Mouse (Mus musculus) neural tube, embryonic 14.5 days (tissue): ENCODE measurements around the gene Pla2g10. TPM values are rescaled to one million over a fixed set of nuclear protein-coding genes. Genes with fewer than 3 reads are reported as not detected.
A peak's percentile ranks its signal among the peaks of the same experiment; 100 is the strongest.
"Not testable (repeated sequence)": the region's sequence is repeated elsewhere in the genome, so short reads cannot be mapped to it uniquely, and the experiment has no call there.

Experiments
- ATAC-seq: fragments of 200-750 bp; cut with Nextera tagmentation; 2 replicates; pipeline ENCODE4 v1.8.0; 2017; ENCODE audit warnings: low read depth, mild to moderate bottlenecking, moderate TSS enrichment, moderate library complexity
- H3K27ac ChIP-seq: fragments of 300-500 bp; sonication (generic); 2 replicates; pipeline ENCODE4 v1.5.1; 2014; ENCODE audit warnings: low read depth, mild to moderate bottlenecking, control low read depth, low read length, moderate library complexity, mixed read lengths
- H3K27me3 ChIP-seq: fragments of 300-500 bp; sonication (generic); 2 replicates; pipeline ENCODE4 v1.6.1; 2014; ENCODE audit warnings: low read length; ENCODE audit not compliant: control insufficient read depth, insufficient read depth
- H3K36me3 ChIP-seq: fragments of 300-500 bp; sonication (generic); 2 replicates; pipeline ENCODE4 v1.6.1; 2014; ENCODE audit warnings: low read length, mixed read lengths; ENCODE audit not compliant: control insufficient read depth, insufficient read depth
- H3K4me1 ChIP-seq: fragments of 300-500 bp; sonication (generic); 2 replicates; pipeline ENCODE4 v1.6.1; 2014; ENCODE audit warnings: low read length; ENCODE audit not compliant: control insufficient read depth, insufficient read depth
- H3K4me2 ChIP-seq: fragments of 300-500 bp; sonication (generic); 2 replicates; pipeline ENCODE4 v1.6.1; 2014; ENCODE audit warnings: mild to moderate bottlenecking, low read depth, low read length, control low read depth
- H3K4me3 ChIP-seq: fragments of 300-500 bp; sonication (generic); 2 replicates; pipeline ENCODE4 v1.5.1; 2014; ENCODE audit warnings: low read depth, low read length, control low read depth, mixed read lengths
- H3K9ac ChIP-seq: fragments of 300-500 bp; sonication (generic); replicated peaks from 2 replicates; pipeline ENCODE4 v1.6.1; 2014; ENCODE audit warnings: low read depth, mild to moderate bottlenecking, control low read depth, low read length, mixed read lengths
- H3K9me3 ChIP-seq: fragments of 300-500 bp; sonication (generic); 2 replicates; pipeline ENCODE4 v1.6.1; 2016; ENCODE audit warnings: low read length; ENCODE audit not compliant: control insufficient read depth
- WGBS: fragments of 180-500 bp; shearing (Covaris S2); extraction: QIAGEN DNeasy Blood & Tissue Kit; methylation state at CpG from one replicate; pipeline ENCODE4 v1.1.7; 2014; 5-methylcytosine and 5-hydroxymethylcytosine counted together
- polyA plus RNA-seq: library from polyadenylated mRNA; unstranded; fragments of >200 nt; fragmentation: Nextera tagmentation; extraction: Ambion mirVana; gene quantifications from 2 replicates; pipeline ENCODE4 v1.2.1, GENCODE M21; 2014

Gene Pla2g10
- polyA plus RNA-seq, 1 experiment from 2014 or later: 0.71 TPM

GRCm38 (mm10) chr16:13704676-13705075, 26.1 kb downstream of the Pla2g10 start:
- Histone ChIP-seq H3K36me3 (peaks cover 31% of the 10 kb centered on the region; the same call in 1 of the 2 replicates), H3K9ac (no peak overlapping the region), H3K27ac (no peak overlapping the region), H3K9me3 (no peaks in the 10 kb centered on the region), H3K4me2 (no peak overlapping the region), H3K4me1 (no peaks in the 10 kb centered on the region), H3K4me3 (no peak overlapping the region), H3K27me3 (no peaks in the 10 kb centered on the region)
- ATAC-seq: no peak
- 97% methylated on average over 10 of the region's 10 CpGs for WGBS

GRCm38 (mm10) chr16:13702184-13702583, 28.6 kb downstream of the Pla2g10 start:
- Histone ChIP-seq H3K4me2 (no peak overlapping the region), H3K27me3 (no peaks in the 10 kb centered on the region), H3K9ac (no peak overlapping the region), H3K9me3 (no peaks in the 10 kb centered on the region), H3K27ac (no peak overlapping the region), H3K36me3 (peaks cover 51% of the 10 kb centered on the region; the same call in 1 of the 2 replicates), H3K4me3 (no peak overlapping the region), H3K4me1 (no peaks in the 10 kb centered on the region)
- WGBS: 94% methylated on average over 7 of the region's 7 CpGs
- ATAC-seq: no peak

DNA sequence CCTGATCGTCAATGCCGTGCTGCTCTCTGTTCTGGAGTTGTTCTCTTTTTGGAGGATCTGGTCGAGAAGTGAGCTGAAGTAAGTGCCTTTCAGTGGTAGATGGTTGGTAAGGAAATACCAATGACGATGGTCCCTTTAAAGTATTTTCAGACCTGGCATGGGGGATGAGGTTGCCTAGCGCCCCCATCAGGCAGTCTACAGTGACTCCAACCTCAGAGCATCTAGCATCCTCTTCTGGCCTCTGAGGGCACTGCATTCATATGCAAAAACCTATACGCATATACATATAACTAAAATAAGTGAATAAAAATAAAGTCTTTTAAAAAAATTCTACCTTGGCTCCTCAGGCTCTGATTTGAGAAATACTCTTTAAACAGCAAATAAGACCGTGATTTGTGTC, 31.8 kb downstream of the Pla2g10 start:
- no peaks in the 10 kb centered on the region for H3K4me1 ChIP-seq
- WGBS: 88% methylated on average over 7 of the region's 7 CpGs
- no peak overlapping the region for H3K9ac ChIP-seq
- H3K36me3 ChIP-seq: peaks cover 54% of the 10 kb centered on the region; the same call in 1 of the 2 replicates
- no peaks in the 10 kb centered on the region for H3K9me3 ChIP-seq
- no peak overlapping the region for H3K27ac ChIP-seq
- ATAC-seq: no peak
- no peak overlapping the region for H3K4me2 ChIP-seq
- H3K27me3 ChIP-seq: no peaks in the 10 kb centered on the region
- no peak overlapping the region for H3K4me3 ChIP-seq

DNA sequence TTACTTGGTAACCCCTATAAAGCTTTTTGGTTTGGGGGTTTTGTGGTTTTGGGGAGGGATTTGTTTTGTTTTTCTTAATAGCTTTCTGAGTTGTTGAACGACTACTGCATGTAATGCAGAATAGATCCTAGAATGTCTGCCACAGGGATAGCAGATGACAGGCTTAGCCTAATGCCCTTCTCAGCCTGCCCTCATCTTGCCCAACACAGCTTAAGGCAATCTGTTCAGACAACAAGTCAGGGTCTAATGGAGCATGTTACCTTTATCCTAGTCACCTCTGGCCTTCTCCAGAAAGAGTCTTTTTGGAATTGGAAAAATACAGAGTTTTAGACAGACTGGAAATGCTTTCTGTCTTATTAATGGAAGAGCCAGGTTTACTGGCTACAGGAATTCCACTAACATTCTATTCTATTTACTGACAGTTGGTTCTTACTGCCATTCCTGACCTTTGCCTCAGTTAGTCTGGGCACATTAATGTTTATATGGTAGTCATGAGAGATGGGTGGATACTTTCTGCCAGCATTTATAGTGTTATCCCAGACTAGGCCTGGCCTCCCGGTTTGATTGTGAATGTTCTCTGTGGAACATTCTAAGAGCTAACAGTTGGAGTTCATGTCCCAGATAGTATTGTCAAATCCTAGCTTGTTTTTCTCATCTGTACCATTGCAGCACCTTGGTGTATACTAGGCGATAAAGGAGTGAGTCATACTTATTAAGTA, 52.0 kb downstream of the Pla2g10 start:
- ATAC-seq: no peak
- H3K9ac ChIP-seq: no peak overlapping the region
- 91% methylated on average over 3 of the region's 3 CpGs for WGBS
- H3K36me3 ChIP-seq: peaks cover 7% of the 10 kb centered on the region; the same call in 1 of the 2 replicates
- H3K27me3 ChIP-seq: no peaks in the 10 kb centered on the region
- H3K4me3 ChIP-seq: no peak overlapping the region
- H3K4me2 ChIP-seq: no peak overlapping the region
- no peak overlapping the region for H3K27ac ChIP-seq
- no peaks in the 10 kb centered on the region for H3K9me3 ChIP-seq
- no peaks in the 10 kb centered on the region for H3K4me1 ChIP-seq

DNA sequence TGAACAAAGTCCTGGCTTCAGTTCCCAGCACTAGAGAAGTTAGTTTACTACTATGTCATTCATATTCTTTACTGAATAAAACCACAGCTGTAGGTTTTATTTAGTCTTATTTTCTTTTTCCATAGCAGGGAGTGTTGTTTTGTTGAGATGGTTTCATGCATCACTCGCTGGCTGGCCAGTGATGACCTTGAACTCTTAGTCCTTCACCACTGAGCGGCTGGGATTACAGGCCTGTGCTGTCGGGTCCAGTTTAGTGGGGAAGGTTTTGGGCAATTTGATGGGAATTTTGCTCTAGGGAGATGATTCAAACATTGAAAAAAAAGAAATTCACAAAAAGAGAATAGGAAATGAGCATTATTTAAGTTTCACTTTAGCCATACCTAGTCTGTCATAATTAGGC, 56.3 kb downstream of the Pla2g10 start:
- ATAC-seq: no peak
- H3K9ac ChIP-seq: no peak overlapping the region
- WGBS: 95% methylated on average over 3 of the region's 3 CpGs
- H3K4me1 ChIP-seq: peaks cover 12% of the 10 kb centered on the region
- no peaks in the 10 kb centered on the region for H3K27me3 ChIP-seq
- no peak overlapping the region for H3K4me2 ChIP-seq
- peaks cover 7% of the 10 kb centered on the region; the same call in 1 of the 2 replicates for H3K36me3 ChIP-seq
- no peak overlapping the region for H3K4me3 ChIP-seq
- H3K27ac ChIP-seq: no peak overlapping the region
- H3K9me3 ChIP-seq: no peaks in the 10 kb centered on the region

DNA sequence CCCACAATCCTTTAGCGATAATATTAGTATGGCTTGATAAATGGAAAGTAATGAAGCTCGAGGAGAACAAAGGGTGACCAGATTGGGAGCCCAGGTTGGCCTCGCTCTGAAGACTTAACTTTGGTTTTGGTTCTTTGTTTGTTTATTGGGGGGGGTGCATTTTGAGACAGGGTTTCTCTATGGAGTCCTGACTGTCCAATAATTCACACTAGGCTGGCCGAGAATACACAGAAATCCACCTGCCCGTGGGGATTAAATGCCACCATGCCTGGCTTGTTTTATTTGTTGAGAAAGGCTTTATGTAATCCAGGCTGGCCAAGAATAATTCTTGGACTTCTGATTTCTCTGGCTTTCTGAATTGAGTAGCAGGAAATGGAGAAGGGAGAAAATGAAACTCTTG, 57.7 kb downstream of the Pla2g10 start:
- Histone ChIP-seq H3K4me1 (peaks cover 12% of the 10 kb centered on the region), H3K9ac (no peak overlapping the region), H3K27ac (no peak overlapping the region), H3K4me2 (peak overlapping the region; percentile 88; the same call in 1 of the 2 replicates), H3K36me3 (peaks cover 7% of the 10 kb centered on the region; the same call in 1 of the 2 replicates), H3K27me3 (no peaks in the 10 kb centered on the region), H3K9me3 (no peaks in the 10 kb centered on the region), H3K4me3 (peak overlapping the region; percentile 89; the same call in 1 of the 2 replicates)
- WGBS: 81% methylated on average over 5 of the region's 5 CpGs
- no peak for ATAC-seq

GRCm38 (mm10) chr16:13672386-13672898, 58.3 kb downstream of the Pla2g10 start:
- peaks cover 14% of the 10 kb centered on the region for H3K4me1 ChIP-seq
- 2% methylated on average over 20 of the region's 20 CpGs for WGBS
- no peaks in the 10 kb centered on the region for H3K27me3 ChIP-seq
- ATAC-seq: no peak
- peak overlapping the region; percentile 89 for H3K4me3 ChIP-seq
- peak overlapping the region; percentile 80 for H3K9ac ChIP-seq
- H3K36me3 ChIP-seq: peaks cover 7% of the 10 kb centered on the region; the same call in 1 of the 2 replicates
- H3K4me2 ChIP-seq: peak overlapping the region; percentile 88
- no peaks in the 10 kb centered on the region for H3K9me3 ChIP-seq
- peak overlapping the region; percentile 41; the same call in 1 of the 2 replicates for H3K27ac ChIP-seq

- Histone ChIP-seq H3K4me3 (peak within 1 kb of the TSS; percentile 89), H3K27ac (peak within 1 kb of the TSS; percentile 74), H3K27me3 (no peaks in the 10 kb centered on the region), H3K36me3 (peaks cover 2% of the 10 kb centered on the region; the same call in 1 of the 2 replicates), H3K9ac (peak within 1 kb of the TSS; percentile 80), H3K4me1 (peaks cover 18% of the 10 kb centered on the region), H3K4me2 (peak within 1 kb of the TSS; percentile 88), H3K9me3 (no peaks in the 10 kb centered on the region)
- WGBS: under 1% methylated on average over 54 of the region's 54 CpGs
- ATAC-seq: peak; percentile 94
Observed at GRCm38 (mm10) chr16:13671685-13672385, 58.9 kb downstream of the Pla2g10 start, which contains the start of the genes Bfar and 3110001I22Rik. Bfar (plus strand) TSS chr16:13671858. 3110001I22Rik (plus strand) TSS chr16:13671929.

DNA sequence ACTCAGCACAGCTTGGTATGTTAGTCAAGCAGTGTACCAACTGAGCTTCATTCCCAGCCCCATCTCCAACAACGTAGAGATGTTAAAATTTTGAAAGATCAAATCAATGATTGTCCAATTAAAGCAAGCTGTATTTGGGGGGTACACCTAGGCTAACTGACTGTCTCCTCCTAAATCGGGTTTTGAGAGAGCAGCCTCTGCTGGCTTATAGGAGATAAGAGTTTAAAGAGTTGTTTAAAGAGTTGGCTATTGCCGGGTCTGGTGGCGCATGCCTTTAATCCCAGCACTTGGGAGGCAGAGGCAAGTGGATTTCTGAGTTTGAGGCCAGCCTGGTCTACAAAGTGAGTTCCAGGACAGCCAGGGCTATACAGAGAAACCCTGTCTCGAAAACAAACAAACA, 59.9 kb downstream of the Pla2g10 start:
- not testable (repeated sequence) for H3K36me3 ChIP-seq, H3K9me3 ChIP-seq, H3K4me3 ChIP-seq, H3K9ac ChIP-seq, H3K27me3 ChIP-seq, H3K27ac ChIP-seq, ATAC-seq
- 79% methylated on average over 5 of the region's 5 CpGs for WGBS
- Histone ChIP-seq H3K4me2 (peak overlapping the region; percentile 57), H3K4me1 (peaks cover 18% of the 10 kb centered on the region)
